Mouse (Mus musculus): ENCODE measurements around the gene Spred2.

- TF ChIP-seq POLR2A (IDR thresholded peaks at IDR 0.05; ENCODE audit: borderline replicate concordance, low read depth, low read length) (no peak), CTCF (IDR thresholded peaks at IDR 0.05; ENCODE audit: low read depth, low read length) (no peak)
Observed at GRCm38 (mm10) chr11:20022911-20023482, 98.8 kb downstream of the Spred2 start.
